Mouse (Mus musculus) cerebellum, adult 2 months (tissue): ENCODE data around the gene Sfrp2.

Source experiments
- CTCF ChIP-seq: fragments of 200-500 bp; IDR thresholded peaks from 2 replicates; pipeline ENCODE4 v1.5.1; 2011; ENCODE audit warnings: low read depth, mild to moderate bottlenecking, control low read depth, low read length, moderate library complexity, borderline replicate concordance; ENCODE audit not compliant: insufficient read depth
- POLR2A ChIP-seq: fragments of 200-500 bp; IDR thresholded peaks from 2 replicates; pipeline ENCODE4 v1.6.1; 2011; ENCODE audit warnings: low read length, control low read depth, borderline replicate concordance; ENCODE audit not compliant: insufficient read depth

DNA sequence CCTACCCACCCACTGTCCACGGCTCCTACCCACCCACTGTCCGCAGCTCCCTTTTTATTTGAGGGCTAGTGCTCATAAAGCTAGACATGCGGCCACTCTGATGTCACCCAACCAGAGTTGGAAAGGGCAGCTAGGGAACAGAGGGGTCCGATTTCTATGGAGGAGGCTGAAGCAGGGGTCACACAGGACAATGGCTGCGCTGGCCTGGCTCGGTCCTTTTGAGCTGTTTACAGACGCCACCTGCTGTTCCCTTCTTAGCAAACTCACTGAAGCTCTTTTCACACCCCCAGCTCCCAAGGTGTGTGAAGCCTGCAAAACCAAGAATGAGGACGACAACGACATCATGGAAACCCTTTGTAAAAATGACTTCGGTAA, 2.9 kb downstream of the Sfrp2 start:
- TF ChIP-seq CTCF (no peak), POLR2A (no peak)
